Mouse (Mus musculus) heart, embryonic 11.5 days (tissue): ENCODE measurements at regions not wholly inside any gene's neighbourhood (a gene's known extent, or its start where the extent isn't known, plus 50 kb on each side); places are given as distances from the start of the nearest gene placed in this dataset.

Experiments
- ATAC-seq: fragments of 200-750 bp; cut with Nextera tagmentation; replicated peaks from 2 replicates; pipeline ENCODE4 v1.8.0; 2017; ENCODE audit warnings: moderate library complexity; ENCODE audit not compliant: insufficient number of reproducible peaks, low FRiP score, low TSS enrichment
- H3K27ac ChIP-seq: fragments of 300-500 bp; sonication (generic); 2 replicates; pipeline ENCODE4 v1.5.1; 2014; ENCODE audit warnings: mild to moderate bottlenecking, low read depth, low read length
- H3K27me3 ChIP-seq: fragments of 300-500 bp; sonication (generic); 2 replicates; pipeline ENCODE4 v1.6.1; 2014; ENCODE audit warnings: mild to moderate bottlenecking, low read length, mixed read lengths; ENCODE audit not compliant: control insufficient read depth, insufficient read depth
- H3K36me3 ChIP-seq: fragments of 300-500 bp; sonication (generic); 2 replicates; pipeline ENCODE4 v1.6.1; 2014; ENCODE audit warnings: mild to moderate bottlenecking, low read length, moderate library complexity, mixed read lengths; ENCODE audit not compliant: control insufficient read depth, insufficient read depth
- H3K4me1 ChIP-seq: fragments of 300-500 bp; sonication (generic); 2 replicates; pipeline ENCODE4 v1.6.1; 2014; ENCODE audit warnings: low read length; ENCODE audit not compliant: control insufficient read depth, insufficient read depth
- H3K4me2 ChIP-seq: fragments of 300-500 bp; sonication (generic); 2 replicates; pipeline ENCODE4 v1.6.1; 2014; ENCODE audit warnings: mild to moderate bottlenecking, moderate library complexity
- H3K4me3 ChIP-seq: fragments of 300-500 bp; sonication (generic); 2 replicates; pipeline ENCODE4 v1.5.1; 2014; ENCODE audit warnings: low read depth, low read length
- H3K9ac ChIP-seq: fragments of 300-500 bp; sonication (generic); 2 replicates; pipeline ENCODE4 v1.6.1; 2014; ENCODE audit warnings: mild to moderate bottlenecking, low read depth, low read length, moderate library complexity
- H3K9me3 ChIP-seq: fragments of 300-500 bp; sonication (generic); replicated peaks from 2 replicates; pipeline ENCODE4 v1.6.1; 2016; ENCODE audit warnings: low read length; ENCODE audit not compliant: control insufficient read depth
- WGBS: fragments of 180-500 bp; shearing (Covaris S2); extraction: QIAGEN DNeasy Blood & Tissue Kit; methylation state at CpG from one replicate; pipeline ENCODE4 v1.1.7; 2014; ENCODE audit not compliant: insufficient replicate concordance; 5-methylcytosine and 5-hydroxymethylcytosine counted together

GRCm38 (mm10) chr4:56654327-56654726 lies 85.5 kb upstream of the Gm26657 start:
- 75% methylated on average over 4 of the region's 4 CpGs for WGBS
- no peaks in the 10 kb centered on the region for H3K36me3 ChIP-seq
- H3K27me3 ChIP-seq: no peaks in the 10 kb centered on the region
- 0 out of 2 replicates have a peak, but pooled peaks cover 4% of the 10 kb centered on the region for H3K4me1 ChIP-seq
- H3K4me3 ChIP-seq: no peak overlapping the region
- H3K27ac ChIP-seq: no peak overlapping the region
- no peak overlapping the region for H3K4me2 ChIP-seq
- no peaks in the 10 kb centered on the region for H3K9me3 ChIP-seq
- no peak for ATAC-seq
- no peak overlapping the region for H3K9ac ChIP-seq

GRCm38 (mm10) chr4:56652819-56653218 lies 87.1 kb upstream of the Gm26657 start:
- 77% methylated on average over 5 of the region's 5 CpGs for WGBS
- Histone ChIP-seq H3K9me3 (no peaks in the 10 kb centered on the region), H3K4me3 (no peak overlapping the region), H3K9ac (no peak overlapping the region), H3K4me2 (no peak overlapping the region), H3K27me3 (no peaks in the 10 kb centered on the region), H3K27ac (no peak overlapping the region), H3K36me3 (no peaks in the 10 kb centered on the region), H3K4me1 (0 out of 2 replicates have a peak, but pooled peaks cover 4% of the 10 kb centered on the region)
- ATAC-seq: no peak

GRCm38 (mm10) chr4:56649731-56650130 lies 90.1 kb upstream of the Gm26657 start:
- H3K4me1 ChIP-seq: 0 out of 2 replicates have a peak, but pooled peaks cover 4% of the 10 kb centered on the region
- H3K27ac ChIP-seq: no peak overlapping the region
- ATAC-seq: no peak
- no peaks in the 10 kb centered on the region for H3K27me3 ChIP-seq
- no peak overlapping the region for H3K4me2 ChIP-seq
- H3K4me3 ChIP-seq: no peak overlapping the region
- H3K36me3 ChIP-seq: no peaks in the 10 kb centered on the region
- H3K9ac ChIP-seq: no peak overlapping the region
- no peaks in the 10 kb centered on the region for H3K9me3 ChIP-seq
- 78% methylated on average over 1 of the region's 1 CpGs for WGBS

- no peak for ATAC-seq
- Histone ChIP-seq H3K36me3 (no peaks in the 10 kb centered on the region), H3K4me1 (peaks cover 10% of the 10 kb centered on the region), H3K9ac (no peak overlapping the region), H3K27ac (no peak overlapping the region), H3K9me3 (no peaks in the 10 kb centered on the region), H3K4me2 (peak overlapping the region; percentile 47), H3K27me3 (no peaks in the 10 kb centered on the region), H3K4me3 (no peak overlapping the region)
- WGBS: 38% methylated on average over 20 of the region's 20 CpGs
Observed at GRCm38 (mm10) chr4:56643999-56644962, 95.6 kb upstream of the Gm26657 start.

GRCm38 (mm10) chr4:56643491-56643890 lies 96.4 kb upstream of the Gm26657 start:
- no peak overlapping the region for H3K9ac ChIP-seq
- no peaks in the 10 kb centered on the region for H3K9me3 ChIP-seq
- no peaks in the 10 kb centered on the region for H3K36me3 ChIP-seq
- H3K4me1 ChIP-seq: peaks cover 11% of the 10 kb centered on the region
- ATAC-seq: no peak
- H3K27me3 ChIP-seq: no peaks in the 10 kb centered on the region
- H3K4me3 ChIP-seq: no peak overlapping the region
- H3K27ac ChIP-seq: no peak overlapping the region
- WGBS: 70% methylated on average over 1 of the region's 1 CpGs
- peak overlapping the region; percentile 47; the same call in 1 of the 2 replicates for H3K4me2 ChIP-seq

GRCm38 (mm10) chr4:56639709-56640108 lies 100.2 kb upstream of the Gm26657 start:
- Histone ChIP-seq H3K36me3 (no peaks in the 10 kb centered on the region), H3K4me1 (peaks cover 11% of the 10 kb centered on the region), H3K9me3 (no peaks in the 10 kb centered on the region), H3K27me3 (no peaks in the 10 kb centered on the region), H3K4me2 (no peak overlapping the region), H3K4me3 (no peak overlapping the region), H3K27ac (no peak overlapping the region), H3K9ac (no peak overlapping the region)
- no peak for ATAC-seq
- 50% methylated on average over 4 of the region's 4 CpGs for WGBS

- no peaks in the 10 kb centered on the region for H3K9me3 ChIP-seq
- no peak for ATAC-seq
- H3K9ac ChIP-seq: no peak overlapping the region
- H3K36me3 ChIP-seq: no peaks in the 10 kb centered on the region
- WGBS: 45% methylated on average over 14 of the region's 14 CpGs
- H3K4me1 ChIP-seq: peaks cover 8% of the 10 kb centered on the region
- H3K4me2 ChIP-seq: no peak overlapping the region
- no peak overlapping the region for H3K27ac ChIP-seq
- no peaks in the 10 kb centered on the region for H3K27me3 ChIP-seq
- H3K4me3 ChIP-seq: no peak overlapping the region
Observed at GRCm38 (mm10) chr4:56638704-56639478, 101.0 kb upstream of the Gm26657 start.

GRCm38 (mm10) chr4:56636265-56636664 lies 103.6 kb upstream of the Gm26657 start:
- H3K9me3 ChIP-seq: no peaks in the 10 kb centered on the region
- H3K9ac ChIP-seq: no peak overlapping the region
- no peak overlapping the region for H3K27ac ChIP-seq
- no peaks in the 10 kb centered on the region for H3K36me3 ChIP-seq
- 0 out of 2 replicates have a peak, but pooled peaks cover 5% of the 10 kb centered on the region for H3K4me1 ChIP-seq
- H3K4me2 ChIP-seq: no peak overlapping the region
- WGBS: 68% methylated on average over 1 of the region's 1 CpGs
- no peak overlapping the region for H3K4me3 ChIP-seq
- no peak for ATAC-seq
- no peaks in the 10 kb centered on the region for H3K27me3 ChIP-seq
